Mouse (Mus musculus): Measurements from ENCODE around the gene Cntn3. TPM values are rescaled to one million over a fixed set of nuclear protein-coding genes. Genes with fewer than 3 reads are reported as not detected.

The Cntn3 gene
- polyA plus RNA-seq, 1 experiment from 2014 or later = 3.8 TPM

DNA sequence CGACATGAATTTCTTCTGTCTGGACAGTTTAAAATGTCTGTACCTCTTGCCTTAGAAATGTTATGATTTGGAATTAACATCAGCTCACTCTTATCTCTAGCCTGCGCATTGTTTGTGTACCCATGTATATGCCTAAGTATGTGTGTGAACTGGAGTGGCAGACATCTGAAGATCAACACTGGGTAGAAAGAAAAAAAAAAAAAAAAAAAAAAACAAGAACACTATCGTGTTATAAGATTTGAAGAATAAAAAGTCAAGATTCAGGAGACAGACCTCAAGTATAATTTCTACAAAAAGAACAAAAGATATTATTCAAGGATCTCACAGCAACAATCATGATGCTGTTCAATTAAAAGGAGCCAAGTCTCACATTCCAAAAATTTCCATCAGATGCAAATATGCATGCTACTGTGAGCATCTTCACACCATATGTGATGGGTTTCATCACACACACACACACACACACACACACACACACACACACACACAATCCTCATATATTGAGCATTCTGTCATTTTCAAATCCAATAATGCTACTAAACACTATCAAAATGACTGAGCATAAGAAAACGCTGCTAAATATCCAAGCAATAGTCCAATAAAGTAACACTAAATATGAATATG is 17.0 kb downstream of the Cntn3 start:
- no peaks in the 10 kb centered on the region for H3K27me3 ChIP-seq (replicated peaks)
- H3K4me2 ChIP-seq = no peak overlapping the region
- no peaks in the 10 kb centered on the region for H3K36me3 ChIP-seq (replicated peaks)
- ATAC-seq (replicated peaks) = no peak
- H3K9ac ChIP-seq = no peak overlapping the region
- H3K27ac ChIP-seq = no peak overlapping the region
- 0 out of 2 replicates have a peak, but pooled peaks cover 3% of the 10 kb centered on the region for H3K4me1 ChIP-seq
- H3K9me3 ChIP-seq = no peaks in the 10 kb centered on the region
- H3K4me3 ChIP-seq = no peak overlapping the region
- WGBS = 97% methylated on average over 4 of the region's 4 CpGs

DNA sequence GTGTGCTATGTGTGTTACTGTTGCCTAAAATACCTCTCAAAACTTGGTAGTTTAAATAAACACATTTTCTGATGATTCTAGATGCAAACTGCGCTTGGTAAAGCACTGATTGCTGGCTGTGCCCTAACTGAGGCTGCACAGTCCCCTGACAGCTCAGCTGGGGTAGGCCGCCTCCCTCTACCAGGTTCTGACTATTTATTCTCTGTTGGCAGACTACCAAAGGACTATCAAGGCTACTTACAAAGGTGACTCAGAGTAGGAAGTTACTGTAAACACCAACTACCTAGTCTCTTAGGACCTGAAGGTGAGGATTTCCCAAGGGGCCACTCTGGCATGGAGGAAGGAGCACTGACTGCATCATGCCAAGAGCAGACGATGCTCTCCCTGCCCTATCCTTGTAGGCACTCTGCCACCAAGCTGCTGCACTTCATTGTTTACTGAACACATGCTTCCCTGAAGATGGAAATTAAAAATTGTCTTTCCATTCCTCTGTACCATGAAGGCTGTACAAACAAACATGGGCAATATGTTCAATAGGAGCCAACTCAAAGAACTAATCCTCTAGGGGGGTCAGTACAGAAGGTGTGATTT is 17.7 kb downstream of the Cntn3 start:
- no peaks in the 10 kb centered on the region for H3K27me3 ChIP-seq (replicated peaks)
- H3K4me2 ChIP-seq = no peak overlapping the region
- H3K9me3 ChIP-seq = no peaks in the 10 kb centered on the region
- H3K4me1 ChIP-seq = 0 out of 2 replicates have a peak, but pooled peaks cover 3% of the 10 kb centered on the region
- H3K4me3 ChIP-seq = no peak overlapping the region
- WGBS = 75% methylated on average over 3 of the region's 3 CpGs
- ATAC-seq (replicated peaks) = no peak
- no peak overlapping the region for H3K27ac ChIP-seq
- H3K36me3 ChIP-seq (replicated peaks) = no peaks in the 10 kb centered on the region
- no peak overlapping the region for H3K9ac ChIP-seq

DNA sequence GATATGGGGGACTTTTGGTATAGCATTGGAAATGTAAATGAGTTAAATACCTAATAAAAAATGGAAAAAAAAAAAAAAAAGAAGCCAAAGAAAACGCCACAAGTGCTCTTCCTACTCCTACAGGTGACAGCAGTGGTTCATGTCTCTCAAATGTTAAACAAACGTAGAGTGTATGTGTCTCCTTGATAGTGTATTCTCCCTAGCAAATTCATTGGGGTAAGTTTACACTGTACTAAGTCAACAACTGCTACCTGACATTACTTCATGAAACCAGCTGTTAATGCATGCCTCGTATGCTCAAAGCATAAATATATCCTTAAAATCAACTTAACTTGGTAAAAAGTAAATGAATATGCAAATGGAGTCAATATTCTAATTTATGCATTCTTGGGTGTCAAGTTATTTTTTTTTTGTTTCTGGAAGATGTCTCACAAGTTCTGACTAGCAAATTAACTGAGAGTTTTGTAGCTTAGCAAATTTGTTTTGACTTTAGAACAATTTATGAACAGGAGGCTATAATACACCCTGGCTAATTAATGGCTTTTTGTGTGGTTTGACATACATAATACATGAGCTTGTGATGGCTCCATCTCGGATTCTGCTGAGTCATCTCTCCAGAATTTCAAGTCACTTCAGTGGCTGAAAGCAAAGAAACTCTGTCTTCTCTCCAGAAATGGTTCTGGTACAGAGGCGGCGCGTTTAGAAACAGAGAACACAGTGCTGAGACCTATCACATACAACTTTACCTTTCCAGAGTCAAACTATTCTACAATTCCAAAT is 31.1 kb downstream of the Cntn3 start:
- no peaks in the 10 kb centered on the region for H3K27me3 ChIP-seq (replicated peaks)

DNA sequence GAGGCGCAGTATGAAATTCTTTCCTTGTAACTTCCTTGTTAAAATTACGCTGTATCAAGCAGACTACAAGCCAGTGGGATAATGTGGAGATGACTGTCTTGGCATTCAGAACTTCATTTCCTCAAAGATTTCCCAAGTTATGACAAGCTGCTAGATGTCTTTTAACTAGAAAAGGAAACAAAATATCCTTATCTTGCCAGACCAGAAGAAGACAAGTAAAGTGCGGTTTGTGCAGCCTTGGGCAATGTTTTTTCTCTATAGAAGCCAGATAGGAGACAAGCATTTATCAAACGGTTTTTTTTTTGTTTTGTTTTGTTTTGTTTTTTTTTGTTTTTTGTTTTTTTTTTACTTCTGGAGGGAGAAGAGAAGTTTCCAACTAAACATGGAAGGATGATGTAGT is 37.3 kb downstream of the Cntn3 start:
- H3K27me3 ChIP-seq (replicated peaks) = no peaks in the 10 kb centered on the region
- H3K4me3 ChIP-seq = no peak overlapping the region
- no peak overlapping the region for H3K27ac ChIP-seq
- ATAC-seq (replicated peaks) = no peak
- no peaks in the 10 kb centered on the region for H3K36me3 ChIP-seq (replicated peaks)
- H3K4me1 ChIP-seq = no peaks in the 10 kb centered on the region
- WGBS = 80% methylated on average over 4 of the region's 4 CpGs
- H3K4me2 ChIP-seq = no peak overlapping the region
- no peaks in the 10 kb centered on the region for H3K9me3 ChIP-seq
- no peak overlapping the region for H3K9ac ChIP-seq

More for the DNA sequence above, 31.1 kb downstream of the Cntn3 start:
- no peak for ATAC-seq (replicated peaks)
- H3K4me3 ChIP-seq = no peak overlapping the region
- no peaks in the 10 kb centered on the region for H3K4me1 ChIP-seq
- H3K27ac ChIP-seq = no peak overlapping the region
- no peak overlapping the region for H3K9ac ChIP-seq
- H3K36me3 ChIP-seq (replicated peaks) = no peaks in the 10 kb centered on the region
- no peak overlapping the region for H3K4me2 ChIP-seq
- H3K9me3 ChIP-seq = no peaks in the 10 kb centered on the region
- 83% methylated on average over 7 of the region's 7 CpGs for WGBS

DNA sequence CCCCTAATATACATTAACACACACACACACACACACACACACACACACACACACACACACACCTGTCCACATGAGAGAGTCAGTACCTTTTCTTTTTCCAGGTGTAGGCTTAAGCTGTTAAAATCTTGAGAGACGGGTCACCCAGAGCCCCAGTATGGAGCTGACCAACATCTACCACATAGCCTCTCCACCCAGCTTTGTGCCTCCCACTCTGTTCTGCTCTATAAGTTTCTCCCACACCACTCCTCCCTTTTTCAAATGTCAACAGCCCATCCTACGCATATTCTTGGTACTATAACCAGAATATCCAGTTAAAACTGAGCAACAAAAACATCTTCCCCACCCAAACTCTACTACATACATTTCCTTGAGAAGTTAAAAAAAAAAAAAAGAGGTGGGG is 49.9 kb downstream of the Cntn3 start:
- Histone ChIP-seq H3K27me3 (replicated peaks) (no peaks in the 10 kb centered on the region), H3K9ac (no peak overlapping the region), H3K27ac (no peak overlapping the region), H3K9me3 (no peaks in the 10 kb centered on the region), H3K4me2 (no peak overlapping the region), H3K4me1 (no peaks in the 10 kb centered on the region), H3K36me3 (replicated peaks) (no peaks in the 10 kb centered on the region), H3K4me3 (no peak overlapping the region)
- 81% methylated on average over 2 of the region's 2 CpGs for WGBS
- no peak for ATAC-seq (replicated peaks)

DNA sequence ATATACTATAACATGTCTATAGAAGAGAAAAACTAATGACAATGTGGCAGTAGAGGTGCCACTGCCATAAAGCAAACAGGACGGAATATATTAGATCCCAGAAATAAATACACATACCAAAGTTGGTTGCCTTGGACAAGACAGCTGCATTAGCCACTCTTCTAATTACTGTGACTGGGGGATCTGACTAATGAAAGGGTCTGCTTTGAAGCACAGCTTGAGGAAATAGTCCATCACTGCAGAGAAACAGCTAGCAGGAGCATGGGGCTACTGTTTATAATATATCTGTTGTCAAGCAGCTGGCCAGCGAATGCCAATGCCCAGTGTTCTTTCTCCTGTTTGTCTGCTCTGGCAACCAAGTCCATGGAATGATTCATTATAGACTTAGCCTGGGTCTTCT is 51.9 kb downstream of the Cntn3 start:
- Histone ChIP-seq H3K4me1 (no peaks in the 10 kb centered on the region), H3K27ac (no peak overlapping the region), H3K9ac (no peak overlapping the region), H3K36me3 (replicated peaks) (no peaks in the 10 kb centered on the region), H3K27me3 (replicated peaks) (no peaks in the 10 kb centered on the region), H3K9me3 (no peaks in the 10 kb centered on the region), H3K4me3 (no peak overlapping the region), H3K4me2 (no peak overlapping the region)
- 69% methylated on average over 2 of the region's 2 CpGs for WGBS
- ATAC-seq (replicated peaks) = no peak

DNA sequence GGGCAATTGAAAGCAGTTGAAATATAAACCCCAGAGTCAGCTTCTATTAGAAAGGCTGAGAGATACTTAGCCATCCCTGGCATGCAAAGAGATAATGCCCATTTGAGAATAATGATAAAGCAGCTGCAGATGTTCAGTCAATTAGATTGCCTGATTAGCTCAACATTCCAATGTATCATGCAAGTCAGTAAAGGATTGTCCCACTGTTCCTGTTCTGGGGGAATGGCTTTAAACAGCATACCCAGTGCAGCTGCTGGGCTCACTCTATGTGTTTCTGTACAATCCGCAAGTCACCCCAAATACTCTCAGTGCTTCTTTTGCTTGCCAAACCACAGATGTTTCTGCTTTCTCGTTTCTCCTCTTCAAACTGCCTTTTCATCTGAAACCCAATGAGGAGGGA is 57.7 kb downstream of the Cntn3 start:
- Histone ChIP-seq H3K4me3 (no peak overlapping the region), H3K9me3 (no peaks in the 10 kb centered on the region), H3K4me1 (no peaks in the 10 kb centered on the region), H3K4me2 (no peak overlapping the region), H3K36me3 (replicated peaks) (no peaks in the 10 kb centered on the region), H3K27ac (no peak overlapping the region), H3K27me3 (replicated peaks) (no peaks in the 10 kb centered on the region), H3K9ac (no peak overlapping the region)
- ATAC-seq (replicated peaks) = no peak
- WGBS = 83% methylated on average over 2 of the region's 2 CpGs

DNA sequence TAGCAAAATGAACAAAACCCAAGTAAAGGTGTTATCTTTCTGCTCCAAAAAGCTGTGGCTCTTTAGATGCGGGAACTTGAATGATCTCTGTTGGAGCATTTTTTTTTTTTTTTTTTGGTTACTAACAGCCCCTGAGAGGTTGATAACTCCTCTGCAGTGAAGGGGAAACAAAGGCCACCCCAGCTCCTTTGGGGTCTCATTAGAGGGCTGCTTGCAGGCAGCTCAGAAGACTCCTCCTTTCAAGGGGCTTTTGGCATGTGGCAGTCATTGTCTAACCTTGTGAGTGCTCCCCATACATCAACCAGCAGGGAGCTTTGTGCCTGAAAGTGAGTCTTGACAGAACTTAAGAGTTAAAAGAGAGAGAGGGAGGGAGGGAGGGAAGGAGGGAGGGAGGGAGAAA is 60.8 kb downstream of the Cntn3 start:
- 0 out of 2 replicates have a peak, but pooled peaks have one; percentile 50 for ATAC-seq (replicated peaks)
- no peaks in the 10 kb centered on the region for H3K9me3 ChIP-seq
- H3K27me3 ChIP-seq (replicated peaks) = no peaks in the 10 kb centered on the region
- no peak overlapping the region for H3K9ac ChIP-seq
- no peaks in the 10 kb centered on the region for H3K36me3 ChIP-seq (replicated peaks)
- 12% methylated on average over 1 of the region's 1 CpGs for WGBS
- no peak overlapping the region for H3K27ac ChIP-seq
- no peak overlapping the region for H3K4me2 ChIP-seq
- no peaks in the 10 kb centered on the region for H3K4me1 ChIP-seq
- no peak overlapping the region for H3K4me3 ChIP-seq

DNA sequence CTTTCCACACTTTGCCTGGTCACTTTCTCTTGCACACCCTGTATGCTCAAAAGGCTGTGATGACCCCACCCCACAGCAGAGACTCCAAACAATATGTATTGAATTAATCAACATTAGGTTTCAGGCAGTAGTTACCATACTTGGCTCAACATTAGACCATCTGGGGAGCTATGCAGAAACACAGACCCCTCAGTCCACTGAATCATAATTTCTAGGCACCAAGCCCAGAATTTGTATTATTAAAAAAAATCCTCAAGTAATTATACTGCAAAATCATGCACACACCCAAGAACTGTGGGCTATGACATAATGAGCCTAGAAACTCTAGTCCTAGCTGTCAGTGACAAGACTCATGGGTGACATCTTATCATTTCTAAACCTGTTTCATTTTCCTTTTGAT is 87.4 kb downstream of the Cntn3 start:
- Histone ChIP-seq H3K27ac (no peak overlapping the region), H3K4me2 (no peak overlapping the region)

DNA sequence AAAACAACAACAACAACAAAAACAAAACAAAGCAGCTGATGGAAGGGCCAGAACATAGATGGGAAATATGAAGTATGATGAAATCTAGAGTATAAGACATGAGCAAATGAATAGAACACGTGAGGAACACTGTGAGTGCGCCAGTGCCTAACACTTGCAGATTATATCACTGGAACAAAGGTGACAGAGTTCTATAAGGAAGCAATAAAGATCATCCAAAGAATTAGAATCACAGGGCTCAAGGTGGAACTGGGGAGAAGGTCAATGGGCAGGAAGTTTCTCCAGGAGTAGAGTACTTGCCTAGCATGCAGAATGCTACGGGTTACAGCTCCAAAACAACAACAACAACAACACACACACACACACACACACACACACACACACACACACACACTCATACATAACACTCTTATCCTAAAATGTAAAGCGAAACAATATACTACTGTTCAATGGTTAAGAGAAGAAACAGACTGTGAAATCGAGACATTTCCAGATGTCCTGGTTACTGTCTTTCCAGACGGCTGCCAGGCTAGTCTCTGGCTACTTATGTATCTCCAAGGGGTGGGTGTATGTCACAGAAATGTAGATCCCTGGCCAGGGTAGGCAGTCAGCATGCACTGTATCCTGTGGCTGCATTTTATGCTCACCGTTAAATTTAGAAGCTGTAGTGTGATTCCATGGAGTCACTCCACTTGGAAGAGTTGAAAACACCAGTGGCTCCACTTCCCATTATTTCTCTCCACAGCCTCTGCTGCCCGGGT is 94.4 kb downstream of the Cntn3 start:
- Histone ChIP-seq H3K4me1 (no peaks in the 10 kb centered on the region), H3K27ac (no peak overlapping the region), H3K4me3 (no peak overlapping the region), H3K9ac (no peak overlapping the region), H3K4me2 (no peak overlapping the region), H3K36me3 (replicated peaks) (no peaks in the 10 kb centered on the region), H3K27me3 (replicated peaks) (no peaks in the 10 kb centered on the region), H3K9me3 (no peaks in the 10 kb centered on the region)
- WGBS = 85% methylated on average over 8 of the region's 8 CpGs
- no peak for ATAC-seq (replicated peaks)

More for the DNA sequence above, 87.4 kb downstream of the Cntn3 start:
- no peak overlapping the region for H3K4me3 ChIP-seq
- H3K4me1 ChIP-seq = no peaks in the 10 kb centered on the region
- H3K9me3 ChIP-seq = no peaks in the 10 kb centered on the region
- H3K27me3 ChIP-seq (replicated peaks) = no peaks in the 10 kb centered on the region
- ATAC-seq (replicated peaks) = no peak
- H3K9ac ChIP-seq = no peak overlapping the region
- H3K36me3 ChIP-seq (replicated peaks) = no peaks in the 10 kb centered on the region

DNA sequence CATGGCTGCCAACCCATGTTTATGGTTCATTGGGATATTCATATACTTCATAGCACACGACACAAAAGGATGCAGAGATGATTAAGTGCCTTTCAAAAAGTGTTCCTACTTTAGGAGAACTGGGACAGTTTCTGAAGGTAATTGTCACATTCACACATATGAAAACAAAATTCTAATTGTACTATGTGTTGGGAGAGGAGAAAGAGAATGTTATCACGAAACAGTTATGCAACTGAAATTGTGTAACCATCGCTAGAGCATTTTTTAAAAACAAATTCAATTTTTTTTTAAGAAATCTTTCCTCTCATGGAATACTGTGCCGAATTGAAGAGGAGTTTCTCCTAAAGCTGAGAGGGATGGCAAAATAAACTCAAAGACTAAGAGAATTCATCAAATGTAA is 134.5 kb downstream of the Cntn3 start:
- Histone ChIP-seq H3K27ac (no peak overlapping the region), H3K36me3 (replicated peaks) (no peaks in the 10 kb centered on the region), H3K27me3 (replicated peaks) (no peaks in the 10 kb centered on the region), H3K9me3 (no peaks in the 10 kb centered on the region), H3K4me2 (no peak overlapping the region), H3K9ac (no peak overlapping the region), H3K4me3 (no peak overlapping the region), H3K4me1 (no peaks in the 10 kb centered on the region)
- ATAC-seq (replicated peaks) = no peak
- WGBS = 86% methylated on average over 4 of the region's 4 CpGs

DNA sequence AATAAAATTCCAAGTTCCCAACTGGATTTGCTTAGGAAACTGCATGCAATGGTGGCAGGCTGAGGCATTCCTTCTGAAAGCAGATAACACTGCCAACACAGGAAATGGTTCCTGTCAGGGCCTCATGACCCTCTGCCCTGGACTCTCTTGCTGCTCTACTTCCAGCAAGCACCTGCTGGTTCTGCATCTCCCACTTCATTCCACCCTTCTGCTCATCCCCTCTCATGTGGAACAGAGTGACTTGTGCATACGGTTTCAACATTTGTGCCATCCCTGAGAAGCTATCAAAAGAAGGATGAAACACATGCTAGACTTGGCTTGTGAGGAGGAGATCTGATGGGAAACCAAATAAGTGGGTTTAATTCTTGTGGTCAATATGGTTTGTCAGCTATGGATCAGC is 145.4 kb downstream of the Cntn3 start:
- Histone ChIP-seq H3K27ac (no peak overlapping the region), H3K4me1 (no peaks in the 10 kb centered on the region), H3K9ac (no peak overlapping the region), H3K36me3 (replicated peaks) (no peaks in the 10 kb centered on the region), H3K27me3 (replicated peaks) (no peaks in the 10 kb centered on the region), H3K4me2 (no peak overlapping the region), H3K9me3 (no peaks in the 10 kb centered on the region), H3K4me3 (no peak overlapping the region)
- 71% methylated on average over 1 of the region's 1 CpGs for WGBS
- no peak for ATAC-seq (replicated peaks)
